Mouse (Mus musculus): ENCODE measurements around the gene Clasp2. TPM values are rescaled to one million over a fixed set of nuclear protein-coding genes. Genes with fewer than 3 reads are reported as not detected.
"Not testable (repeated sequence)": the region's sequence is repeated elsewhere in the genome, so short reads cannot be mapped to it uniquely, and the experiment has no call there.

The Clasp2 gene
- polyA plus RNA-seq, 1 experiment from 2014 or later = 28.0 TPM

DNA sequence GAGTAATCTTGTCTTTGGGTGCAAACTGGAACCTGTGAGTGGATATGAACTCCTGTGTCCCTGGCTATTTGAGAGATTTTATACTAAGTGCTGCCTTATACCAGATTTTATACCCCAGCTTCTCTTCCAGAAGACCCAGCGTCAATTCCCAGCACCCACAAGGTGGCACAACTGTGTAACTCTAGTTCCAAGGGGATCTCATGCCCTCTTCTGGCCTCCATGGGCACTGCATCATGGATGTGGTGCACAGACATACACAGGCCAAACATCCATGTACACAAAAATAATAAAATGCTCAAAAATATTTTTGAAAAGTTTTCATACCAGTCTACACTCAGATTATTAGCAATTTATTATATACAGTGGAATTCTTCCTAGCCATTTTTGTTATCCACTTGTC lies 18.4 kb downstream of the Clasp2 start:
- no peak for ATAC-seq (ENCODE audit: insufficient number of reproducible peaks, insufficient read depth, low FRiP score, low TSS enrichment, low read depth)
- Histone ChIP-seq H3K4me3 (no peak overlapping the region), H3K9ac (no peak overlapping the region), H3K9me3 (peaks cover 3% of the 10 kb centered on the region; the same call in 1 of the 2 replicates), H3K27ac (no peak overlapping the region), H3K36me3 (peaks cover 27% of the 10 kb centered on the region), H3K27me3 (no peaks in the 10 kb centered on the region), H3K4me2 (no peak overlapping the region), H3K4me1 (no peaks in the 10 kb centered on the region)
- WGBS = 94% methylated on average over 1 of the region's 1 CpGs

DNA sequence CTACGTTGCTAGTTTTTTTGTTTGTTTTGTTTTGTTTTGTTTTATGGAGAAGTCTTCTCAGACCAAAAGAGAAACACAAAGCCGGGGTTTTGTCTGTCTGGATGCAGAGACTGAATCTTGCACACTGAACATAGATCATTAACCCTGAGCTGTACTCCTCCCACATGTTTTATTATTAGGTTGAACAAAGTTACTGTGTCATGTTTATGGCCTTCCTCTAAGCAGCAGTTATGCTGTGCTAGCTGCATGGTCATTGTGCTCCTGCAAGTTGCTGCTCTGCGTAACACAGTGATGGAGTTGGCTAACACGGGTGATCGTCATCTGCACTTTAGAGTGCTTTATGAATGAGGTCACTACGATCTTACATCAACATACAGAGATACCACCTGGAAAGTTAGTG lies 21.1 kb downstream of the Clasp2 start:
- Histone ChIP-seq H3K4me1 (no peaks in the 10 kb centered on the region), H3K9me3 (peaks cover 3% of the 10 kb centered on the region; the same call in 1 of the 2 replicates), H3K27me3 (no peaks in the 10 kb centered on the region), H3K9ac (no peak overlapping the region), H3K4me2 (no peak overlapping the region), H3K36me3 (peaks cover 27% of the 10 kb centered on the region), H3K4me3 (no peak overlapping the region), H3K27ac (no peak overlapping the region)
- no peak for ATAC-seq (ENCODE audit: insufficient number of reproducible peaks, insufficient read depth, low FRiP score, low TSS enrichment, low read depth)
- 93% methylated on average over 6 of the region's 6 CpGs for WGBS

DNA sequence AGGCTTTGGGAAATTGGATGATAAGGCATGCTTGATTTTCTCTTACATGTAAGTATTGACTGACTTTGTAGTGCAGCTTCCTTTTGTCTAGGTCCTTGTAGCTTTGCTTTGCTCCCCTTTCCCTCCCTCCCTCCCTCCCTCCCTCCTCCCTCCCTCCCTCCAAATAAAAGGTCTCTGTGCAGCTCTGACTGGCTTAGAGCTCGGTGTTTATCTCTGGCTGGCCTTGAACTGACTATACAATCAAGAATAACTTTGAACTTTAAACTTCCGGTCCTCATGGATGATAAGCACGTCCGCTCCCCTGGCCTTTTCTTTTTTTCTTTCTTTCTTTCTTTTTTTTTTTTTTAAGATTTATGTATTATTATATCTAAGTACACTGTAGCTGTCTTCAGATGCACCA lies 21.9 kb downstream of the Clasp2 start:
- Histone ChIP-seq H3K27me3 (no peaks in the 10 kb centered on the region), H3K9ac (no peak overlapping the region), H3K9me3 (peaks cover 3% of the 10 kb centered on the region; the same call in 1 of the 2 replicates), H3K4me1 (no peaks in the 10 kb centered on the region), H3K36me3 (peaks cover 27% of the 10 kb centered on the region), H3K4me3 (no peak overlapping the region), H3K27ac (no peak overlapping the region), H3K4me2 (no peak overlapping the region)
- 91% methylated on average over 4 of the region's 4 CpGs for WGBS
- ATAC-seq (ENCODE audit: insufficient number of reproducible peaks, insufficient read depth, low FRiP score, low TSS enrichment, low read depth) = no peak

- H3K4me2 ChIP-seq = no peak overlapping the region
- H3K27me3 ChIP-seq = no peaks in the 10 kb centered on the region
- no peak for ATAC-seq (ENCODE audit: insufficient number of reproducible peaks, insufficient read depth, low FRiP score, low TSS enrichment, low read depth)
- no peak overlapping the region for H3K4me3 ChIP-seq
- H3K4me1 ChIP-seq = no peaks in the 10 kb centered on the region
- H3K9ac ChIP-seq = no peak overlapping the region
- no peak overlapping the region for H3K27ac ChIP-seq
- 73% methylated on average over 4 of the region's 4 CpGs for WGBS
- H3K36me3 ChIP-seq = peaks cover 31% of the 10 kb centered on the region
- no peaks in the 10 kb centered on the region for H3K9me3 ChIP-seq
These were observed 29.4 kb downstream of the Clasp2 start for GRCm38 (mm10) chr9:113770640-113771039.

GRCm38 (mm10) chr9:113780863-113781262 lies 39.6 kb downstream of the Clasp2 start:
- Histone ChIP-seq H3K27ac (no peak overlapping the region), H3K4me2 (no peak overlapping the region), H3K4me1 (no peaks in the 10 kb centered on the region), H3K27me3 (no peaks in the 10 kb centered on the region), H3K9ac (no peak overlapping the region), H3K4me3 (no peak overlapping the region), H3K36me3 (peaks cover 3% of the 10 kb centered on the region; the same call in 1 of the 2 replicates), H3K9me3 (no peaks in the 10 kb centered on the region)
- no peak for ATAC-seq (ENCODE audit: insufficient number of reproducible peaks, insufficient read depth, low FRiP score, low TSS enrichment, low read depth)
- WGBS = 81% methylated on average over 3 of the region's 3 CpGs

DNA sequence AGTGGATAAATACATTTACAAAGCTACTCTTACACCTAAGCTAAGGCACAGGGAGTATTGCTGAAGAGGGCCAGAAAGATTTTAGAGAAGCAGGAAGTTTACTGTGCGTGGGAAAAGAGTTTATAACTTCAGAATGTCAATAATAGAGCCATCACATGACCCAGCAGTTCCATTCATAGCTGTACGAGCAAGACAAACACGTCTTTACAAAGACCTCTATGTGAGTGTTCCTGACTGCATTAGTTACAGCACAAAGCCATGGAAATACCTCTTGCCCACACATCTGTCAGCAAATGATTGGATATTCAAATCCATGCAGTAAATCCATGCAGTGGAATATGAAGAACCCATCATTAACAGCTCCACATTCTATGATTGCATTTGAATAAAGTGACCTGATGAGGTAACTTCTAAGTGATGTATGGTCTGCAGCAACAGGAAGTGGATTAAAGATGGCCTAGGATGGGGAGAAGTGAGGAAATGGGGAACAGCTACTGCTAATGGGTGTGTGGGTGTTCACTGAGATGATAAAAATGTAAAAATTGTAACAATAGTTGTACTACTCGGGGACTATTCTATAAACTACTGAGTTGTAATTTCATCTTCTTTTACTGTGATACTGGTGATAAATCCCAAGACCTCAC lies 41.2 kb downstream of the Clasp2 start:
- Histone ChIP-seq H3K27ac (no peak overlapping the region), H3K9me3 (no peaks in the 10 kb centered on the region), H3K4me1 (no peaks in the 10 kb centered on the region), H3K4me2 (no peak overlapping the region), H3K4me3 (no peak overlapping the region), H3K9ac (no peak overlapping the region), H3K36me3 (peaks cover 5% of the 10 kb centered on the region; the same call in 1 of the 2 replicates), H3K27me3 (no peaks in the 10 kb centered on the region)
- ATAC-seq (ENCODE audit: insufficient number of reproducible peaks, insufficient read depth, low FRiP score, low TSS enrichment, low read depth) = no peak
- WGBS = 67% methylated on average over 4 of the region's 4 CpGs

DNA sequence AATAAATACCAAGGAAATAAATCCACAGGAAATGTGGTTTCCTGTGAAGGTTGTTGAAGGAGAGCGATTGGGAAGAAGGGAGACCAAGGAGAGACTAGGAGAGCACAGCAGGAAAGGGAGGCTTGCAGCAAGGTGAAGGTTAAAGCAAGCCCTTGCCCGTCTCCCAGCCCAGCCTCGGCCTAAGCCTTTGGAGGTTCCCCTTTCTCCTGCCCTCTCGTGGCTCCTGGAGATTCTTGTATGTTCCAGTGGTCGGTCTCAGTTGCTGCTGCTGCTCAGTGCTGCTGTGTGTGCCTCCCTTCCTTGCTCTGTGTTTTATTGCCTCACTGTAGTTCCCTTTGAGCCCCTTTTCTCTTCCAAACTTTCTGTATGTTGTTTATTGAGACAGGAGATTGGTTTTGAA lies 42.4 kb downstream of the Clasp2 start:
- Histone ChIP-seq H3K27me3 (no peaks in the 10 kb centered on the region), H3K4me3 (no peak overlapping the region), H3K27ac (no peak overlapping the region), H3K4me2 (no peak overlapping the region), H3K4me1 (no peaks in the 10 kb centered on the region), H3K9ac (no peak overlapping the region), H3K36me3 (peaks cover 5% of the 10 kb centered on the region; the same call in 1 of the 2 replicates), H3K9me3 (no peaks in the 10 kb centered on the region)
- WGBS = 67% methylated on average over 5 of the region's 5 CpGs
- ATAC-seq (ENCODE audit: insufficient number of reproducible peaks, insufficient read depth, low FRiP score, low TSS enrichment, low read depth) = no peak

GRCm38 (mm10) chr9:113789283-113789682 lies 48.0 kb downstream of the Clasp2 start:
- H3K4me3 ChIP-seq; H3K27ac ChIP-seq; H3K4me2 ChIP-seq; H3K9me3 ChIP-seq; ATAC-seq (ENCODE audit: insufficient number of reproducible peaks, insufficient read depth, low FRiP score, low TSS enrichment, low read depth); H3K27me3 ChIP-seq; H3K36me3 ChIP-seq; H3K9ac ChIP-seq: not testable (repeated sequence)
- peaks cover 15% of the 10 kb centered on the region for H3K4me1 ChIP-seq
- 37% methylated on average over 6 of the region's 6 CpGs for WGBS

GRCm38 (mm10) chr9:113792651-113793512 lies 51.6 kb downstream of the Clasp2 start:
- peaks cover 15% of the 10 kb centered on the region for H3K4me1 ChIP-seq
- H3K36me3 ChIP-seq = no peaks in the 10 kb centered on the region
- peak overlapping the region; percentile 65 for H3K9ac ChIP-seq
- peak overlapping the region; percentile 65 for H3K4me2 ChIP-seq
- no peaks in the 10 kb centered on the region for H3K27me3 ChIP-seq
- no peaks in the 10 kb centered on the region for H3K9me3 ChIP-seq
- 1% methylated on average over 17 of the region's 17 CpGs for WGBS
- H3K27ac ChIP-seq = peak overlapping the region; percentile 75
- H3K4me3 ChIP-seq = peak overlapping the region; percentile 43
- peak; percentile 72; the same call in 1 of the 2 replicates for ATAC-seq (ENCODE audit: insufficient number of reproducible peaks, insufficient read depth, low FRiP score, low TSS enrichment, low read depth)

GRCm38 (mm10) chr9:113793513-113793905 lies 52.2 kb downstream of the Clasp2 start:
- Histone ChIP-seq H3K27me3 (no peaks in the 10 kb centered on the region), H3K9ac (peak overlapping the region; percentile 65), H3K27ac (peak overlapping the region; percentile 75; the same call in 1 of the 2 replicates), H3K4me1 (peaks cover 15% of the 10 kb centered on the region), H3K4me3 (peak overlapping the region; percentile 43), H3K9me3 (no peaks in the 10 kb centered on the region), H3K36me3 (no peaks in the 10 kb centered on the region), H3K4me2 (peak overlapping the region; percentile 65)
- WGBS = 34% methylated on average over 3 of the region's 3 CpGs
- ATAC-seq (ENCODE audit: insufficient number of reproducible peaks, insufficient read depth, low FRiP score, low TSS enrichment, low read depth) = no peak

DNA sequence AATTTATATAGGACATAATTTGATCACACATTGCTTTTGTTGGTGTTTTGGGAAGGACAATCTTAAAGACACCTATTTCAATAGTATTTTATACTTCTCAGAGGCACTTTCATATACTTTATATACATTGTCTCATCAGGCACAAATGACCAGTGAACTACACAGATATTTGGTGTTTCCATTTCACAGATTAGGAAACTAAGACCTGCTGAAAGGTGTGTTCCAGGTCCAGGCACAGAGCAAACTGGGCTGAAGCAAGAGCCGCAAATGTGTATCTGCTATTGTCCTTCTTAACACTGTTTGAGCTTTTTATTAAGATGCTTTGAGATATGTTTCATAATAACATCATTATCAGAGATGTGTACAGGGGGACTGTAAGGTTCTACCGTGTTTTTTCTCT lies 52.7 kb downstream of the Clasp2 start:
- Histone ChIP-seq H3K27ac (no peak overlapping the region), H3K36me3 (no peaks in the 10 kb centered on the region), H3K9me3 (no peaks in the 10 kb centered on the region), H3K27me3 (no peaks in the 10 kb centered on the region), H3K4me3 (no peak overlapping the region), H3K4me2 (peak overlapping the region; percentile 65), H3K4me1 (peaks cover 15% of the 10 kb centered on the region), H3K9ac (no peak overlapping the region)
- no peak for ATAC-seq (ENCODE audit: insufficient number of reproducible peaks, insufficient read depth, low FRiP score, low TSS enrichment, low read depth)
- whole genome bisulfite sequencing = 83% methylated on average over 2 of the region's 2 CpGs

DNA sequence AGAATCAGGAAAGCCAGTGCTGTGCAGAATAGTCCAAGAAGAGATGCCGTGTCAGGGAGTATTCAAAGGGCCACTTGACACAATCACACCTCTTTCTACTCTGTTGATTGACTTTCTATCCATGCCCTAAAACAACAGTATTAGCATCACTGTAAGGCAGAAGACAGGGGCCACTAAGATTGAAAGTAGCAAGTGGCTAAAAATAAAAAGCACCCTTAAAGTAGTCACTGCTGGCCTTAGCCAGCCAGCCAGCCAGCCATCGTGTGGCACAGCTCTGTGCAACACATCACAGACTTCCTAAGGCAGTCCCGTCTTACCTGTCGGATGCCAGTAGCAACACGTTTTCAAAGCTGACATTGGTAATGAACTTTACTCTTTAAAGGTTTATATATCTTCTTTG lies 55.9 kb downstream of the Clasp2 start:
- Histone ChIP-seq H3K27me3 (no peaks in the 10 kb centered on the region), H3K4me2 (no peak overlapping the region), H3K9me3 (no peaks in the 10 kb centered on the region), H3K9ac (no peak overlapping the region), H3K4me1 (peaks cover 12% of the 10 kb centered on the region), H3K4me3 (no peak overlapping the region), H3K36me3 (no peaks in the 10 kb centered on the region), H3K27ac (no peak overlapping the region)
- no peak for ATAC-seq (ENCODE audit: insufficient number of reproducible peaks, insufficient read depth, low FRiP score, low TSS enrichment, low read depth)
- WGBS = 79% methylated on average over 5 of the region's 5 CpGs

Measured in embryonic facial prominence, embryonic 13.5 days (tissue).